Mouse (Mus musculus) heart, embryonic 14.5 days (tissue): ENCODE measurements around the gene Klf7. TPM values are rescaled to one million over a fixed set of nuclear protein-coding genes. Genes with fewer than 3 reads are reported as not detected.
"Not testable (repeated sequence)": the region's sequence is repeated elsewhere in the genome, so short reads cannot be mapped to it uniquely, and the experiment has no call there.

Source experiments
- ATAC-seq: fragments of 200-750 bp; cut with Nextera tagmentation; 2 replicates; pipeline ENCODE4 v1.8.0; 2017; ENCODE audit warnings: low read depth, moderate TSS enrichment; ENCODE audit not compliant: insufficient number of reproducible peaks, insufficient read depth, low FRiP score
- H3K27ac ChIP-seq, 2 experiments: fragments of 200-500 bp in 1 of 2; fragments of 300-500 bp in 1 of 2; sonication (generic) in 1 of 2; replicated peaks in 1 of 2; 2 replicates each; pipeline ENCODE4 v1.5.1; 2012 to 2014; ENCODE audit warnings: low read depth in 2 of 2, low read length in 2 of 2, control low read depth in 1 of 2, mild to moderate bottlenecking in 1 of 2, mixed read lengths in 1 of 2; ENCODE audit not compliant: control insufficient read depth in 1 of 2, insufficient read depth in 1 of 2
- H3K27me3 ChIP-seq: fragments of 300-500 bp; sonication (generic); 2 replicates; pipeline ENCODE4 v1.6.1; 2014; ENCODE audit warnings: mild to moderate bottlenecking, low read length, control low read depth; ENCODE audit not compliant: control insufficient read depth, insufficient read depth
- H3K36me3 ChIP-seq: fragments of 300-500 bp; sonication (generic); 2 replicates; pipeline ENCODE4 v1.6.1; 2014; ENCODE audit warnings: mild to moderate bottlenecking, control low read depth, low read length, mixed read lengths; ENCODE audit not compliant: control insufficient read depth, insufficient read depth
- H3K4me1 ChIP-seq, 2 experiments: fragments of 200-500 bp in 1 of 2; fragments of 300-500 bp in 1 of 2; sonication (generic) in 1 of 2; 2 replicates each; pipeline ENCODE4 v1.6.1; 2012 to 2014; ENCODE audit warnings: low read length in 2 of 2, control low read depth in 1 of 2, mixed read lengths in 1 of 2; ENCODE audit not compliant: control insufficient read depth in 2 of 2, insufficient read depth in 2 of 2
- H3K4me2 ChIP-seq: fragments of 300-500 bp; sonication (generic); 2 replicates; pipeline ENCODE4 v1.6.1; 2014; ENCODE audit warnings: mild to moderate bottlenecking, low read length
- H3K4me3 ChIP-seq, 2 experiments: fragments of 200-500 bp in 1 of 2; fragments of 300-500 bp in 1 of 2; sonication (generic) in 1 of 2; 2 replicates each; pipeline ENCODE4 v1.5.1; 2012 to 2014; ENCODE audit warnings: low read length in 2 of 2, mild to moderate bottlenecking in 2 of 2, control low read depth in 1 of 2, low read depth in 1 of 2, moderate library complexity in 1 of 2; ENCODE audit not compliant: control insufficient read depth in 1 of 2, insufficient read depth in 1 of 2
- H3K9ac ChIP-seq: fragments of 300-500 bp; sonication (generic); 2 replicates; pipeline ENCODE4 v1.6.1; 2014; ENCODE audit warnings: mild to moderate bottlenecking, low read length
- H3K9me3 ChIP-seq: fragments of 300-500 bp; sonication (generic); 2 replicates; pipeline ENCODE4 v1.6.1; 2016; ENCODE audit warnings: low read length, control low read depth; ENCODE audit not compliant: control insufficient read depth
- WGBS: fragments of 180-500 bp; shearing (Covaris S2); extraction: QIAGEN DNeasy Blood & Tissue Kit; methylation state at CpG from one replicate; pipeline ENCODE4 v1.1.7; 2014; 5-methylcytosine and 5-hydroxymethylcytosine counted together
- polyA plus RNA-seq: library from polyadenylated mRNA; unstranded; fragments of >200 nt; fragmentation: Nextera tagmentation; extraction: Ambion mirVana; gene quantifications from 2 replicates; pipeline ENCODE4 v1.2.1, GENCODE M21; 2014

The Klf7 gene
- polyA plus RNA-seq, 1 experiment from 2014 or later, result 15.6 TPM

GRCm38 (mm10) chr1:64116746-64117455 is 5.2 kb downstream of the Klf7 start:
- Histone ChIP-seq H3K9me3 (no peaks in the 10 kb centered on the region), H3K4me3 (no peak overlapping the region), H3K27ac (no peak overlapping the region), H3K4me2 (no peak overlapping the region), H3K36me3 (no peaks in the 10 kb centered on the region), H3K27me3 (no peaks in the 10 kb centered on the region), H3K9ac (no peak overlapping the region), H3K4me1 (peaks cover 7 to 43% of the 10 kb centered on the region in 2 experiments)
- no peak for ATAC-seq
- 75% methylated on average over 6 of the region's 6 CpGs for WGBS

- no peak overlapping the region for H3K4me3 ChIP-seq
- 69% methylated on average over 3 of the region's 3 CpGs for WGBS
- peaks cover 7 to 52% of the 10 kb centered on the region in 2 experiments for H3K4me1 ChIP-seq
- no peaks in the 10 kb centered on the region for H3K9me3 ChIP-seq
- no peak overlapping the region for H3K27ac ChIP-seq
- 0 out of 2 replicates have a peak, but pooled peaks cover 5% of the 10 kb centered on the region for H3K36me3 ChIP-seq
- H3K9ac ChIP-seq, result no peak overlapping the region
- H3K27me3 ChIP-seq, result no peaks in the 10 kb centered on the region
- no peak overlapping the region for H3K4me2 ChIP-seq
- ATAC-seq, result no peak
Measured at GRCm38 (mm10) chr1:64114579-64114978, 7.5 kb downstream of the Klf7 start.

GRCm38 (mm10) chr1:64108653-64109052 is 13.4 kb downstream of the Klf7 start:
- not testable (repeated sequence) for H3K27ac ChIP-seq, ATAC-seq, H3K4me3 ChIP-seq, H3K4me2 ChIP-seq, H3K9me3 ChIP-seq, H3K9ac ChIP-seq, H3K27me3 ChIP-seq
- Histone ChIP-seq H3K36me3 (peaks cover 17% of the 10 kb centered on the region), H3K4me1 (peaks cover 2 to 42% of the 10 kb centered on the region in 2 experiments; a peak in 3 of 4 replicates)
- 87% methylated on average over 2 of the region's 3 CpGs for WGBS

GRCm38 (mm10) chr1:64107526-64107925 is 14.6 kb downstream of the Klf7 start:
- Histone ChIP-seq H3K36me3 (peaks cover 18% of the 10 kb centered on the region), H3K27me3 (no peaks in the 10 kb centered on the region), H3K9me3 (no peaks in the 10 kb centered on the region), H3K9ac (no peak overlapping the region), H3K27ac (0 out of 4 replicates have a peak overlapping the region, but pooled peaks have one; percentile 24 to 32), H3K4me2 (no peak overlapping the region), H3K4me3 (no peak overlapping the region), H3K4me1 (peaks cover 2 to 38% of the 10 kb centered on the region in 2 experiments; a peak in 3 of 4 replicates)
- WGBS, result 62% methylated on average over 7 of the region's 7 CpGs
- ATAC-seq, result no peak

- H3K9ac ChIP-seq, result peak overlapping the region; percentile 25; the same call in 1 of the 2 replicates
- WGBS, result 63% methylated on average over 5 of the region's 5 CpGs
- H3K4me2 ChIP-seq, result no peak overlapping the region
- H3K9me3 ChIP-seq, result no peaks in the 10 kb centered on the region
- peaks cover 2 to 30% of the 10 kb centered on the region in 2 experiments; a peak in 3 of 4 replicates for H3K4me1 ChIP-seq
- no peak for ATAC-seq
- H3K27me3 ChIP-seq, result no peaks in the 10 kb centered on the region
- peaks cover 18% of the 10 kb centered on the region for H3K36me3 ChIP-seq
- no peak overlapping the region for H3K4me3 ChIP-seq
- H3K27ac ChIP-seq, result 0 out of 4 replicates have a peak overlapping the region, but pooled peaks of 1 of the 2 experiments have one; percentile 5
Measured at GRCm38 (mm10) chr1:64106127-64106526, 16.0 kb downstream of the Klf7 start.

- H3K27ac ChIP-seq, result no peak overlapping the region
- no peak overlapping the region for H3K9ac ChIP-seq
- 64% methylated on average over 7 of the region's 7 CpGs for WGBS
Measured at GRCm38 (mm10) chr1:64105181-64105646, 16.9 kb downstream of the Klf7 start.

GRCm38 (mm10) chr1:64104665-64105064 is 17.4 kb downstream of the Klf7 start:
- no peak for ATAC-seq
- H3K27ac ChIP-seq, result no peak overlapping the region
- 68% methylated on average over 3 of the region's 3 CpGs for WGBS

More at GRCm38 (mm10) chr1:64105181-64105646, 16.9 kb downstream of the Klf7 start:
- no peak overlapping the region for H3K4me2 ChIP-seq
- no peaks in the 10 kb centered on the region for H3K9me3 ChIP-seq
- no peak overlapping the region for H3K4me3 ChIP-seq
- ATAC-seq, result no peak
- peaks cover 17% of the 10 kb centered on the region for H3K36me3 ChIP-seq
- peaks cover 2 to 29% of the 10 kb centered on the region in 2 experiments; a peak in 3 of 4 replicates for H3K4me1 ChIP-seq
- H3K27me3 ChIP-seq, result no peaks in the 10 kb centered on the region

More at GRCm38 (mm10) chr1:64104665-64105064, 17.4 kb downstream of the Klf7 start:
- Histone ChIP-seq H3K27me3 (no peaks in the 10 kb centered on the region), H3K4me1 (peaks cover 4 to 26% of the 10 kb centered on the region in 2 experiments), H3K36me3 (peaks cover 20% of the 10 kb centered on the region), H3K4me2 (no peak overlapping the region), H3K9me3 (no peaks in the 10 kb centered on the region), H3K9ac (no peak overlapping the region), H3K4me3 (no peak overlapping the region)
